Mouse (Mus musculus) hindbrain, embryonic 12.5 days (tissue): ENCODE results near the gene Irgq. TPM values are rescaled to one million over a fixed set of nuclear protein-coding genes. Genes with fewer than 3 reads are reported as not detected.
"Not testable (repeated sequence)": the region's sequence is repeated elsewhere in the genome, so short reads cannot be mapped to it uniquely, and the experiment has no call there.

Experiments
- ATAC-seq: fragments of 200-750 bp; cut with Nextera tagmentation; 2 replicates; pipeline ENCODE4 v1.8.0; 2017; ENCODE audit warnings: moderate TSS enrichment; ENCODE audit not compliant: low FRiP score
- H3K27ac ChIP-seq: fragments of 300-500 bp; sonication (generic); 2 replicates; pipeline ENCODE4 v1.5.1; 2016; ENCODE audit warnings: mild to moderate bottlenecking
- H3K27me3 ChIP-seq: fragments of 300-500 bp; sonication (generic); 2 replicates; pipeline ENCODE4 v1.6.1; 2016; ENCODE audit warnings: mild to moderate bottlenecking
- H3K36me3 ChIP-seq: fragments of 300-500 bp; sonication (generic); 2 replicates; pipeline ENCODE4 v1.6.1; 2016; ENCODE audit warnings: mild to moderate bottlenecking
- H3K4me1 ChIP-seq: fragments of 300-500 bp; sonication (generic); 2 replicates; pipeline ENCODE4 v1.6.1; 2016
- H3K4me2 ChIP-seq: fragments of 300-500 bp; sonication (generic); replicated peaks from 2 replicates; pipeline ENCODE4 v1.6.1; 2016; ENCODE audit warnings: mild to moderate bottlenecking
- H3K4me3 ChIP-seq: fragments of 300-500 bp; sonication (generic); 2 replicates; pipeline ENCODE4 v1.5.1; 2016; ENCODE audit warnings: mild to moderate bottlenecking
- H3K9ac ChIP-seq: fragments of 300-500 bp; sonication (generic); 2 replicates; pipeline ENCODE4 v1.6.1; 2016; ENCODE audit warnings: mild to moderate bottlenecking, moderate library complexity
- H3K9me3 ChIP-seq: fragments of 300-500 bp; sonication (generic); replicated peaks from 2 replicates; pipeline ENCODE4 v1.6.1; 2016; ENCODE audit warnings: mild to moderate bottlenecking
- WGBS: fragments of 180-500 bp; shearing (Covaris S2); methylation state at CpG from one replicate; pipeline ENCODE4 v1.1.7; 2016; 5-methylcytosine and 5-hydroxymethylcytosine counted together
- polyA plus RNA-seq: library from polyadenylated mRNA; unstranded; fragments of >200 nt; fragmentation: Nextera tagmentation; extraction: Ambion mirVana; gene quantifications from 2 replicates; pipeline ENCODE4 v1.2.1, GENCODE M21; 2016

The Irgq gene
- 29.0 and 34.1 TPM in 2 replicates for polyA plus RNA-seq

GRCm38 (mm10) chr7:24530062-24530931 lies at the start of gene Irgq:
Gene Irgq (plus strand): TSS chr7:24530689.
- whole genome bisulfite sequencing, result under 1% methylated on average over 44 of the region's 44 CpGs
- Histone ChIP-seq H3K9me3 (no peaks in the 10 kb centered on the region), H3K9ac (peak within 1 kb of the TSS; percentile 93), H3K4me2 (peak within 1 kb of the TSS; percentile 91), H3K4me1 (peaks cover 40% of the 10 kb centered on the region), H3K4me3 (peak within 1 kb of the TSS; percentile 71), H3K36me3 (peaks cover 24% of the 10 kb centered on the region), H3K27me3 (peaks cover 19% of the 10 kb centered on the region), H3K27ac (peak within 1 kb of the TSS; percentile 88)
- peak; percentile 93 for ATAC-seq

- no peaks in the 10 kb centered on the region for H3K27me3 ChIP-seq
- 13% methylated on average over 14 of the region's 14 CpGs for WGBS
- no peaks in the 10 kb centered on the region for H3K36me3 ChIP-seq
- peak overlapping the region; percentile 78 for H3K4me3 ChIP-seq
- peak overlapping the region; percentile 97 for H3K9ac ChIP-seq
- H3K4me2 ChIP-seq, result peak overlapping the region; percentile 81
- peak; percentile 33 for ATAC-seq
- no peaks in the 10 kb centered on the region for H3K9me3 ChIP-seq
- peaks cover 54% of the 10 kb centered on the region for H3K4me1 ChIP-seq
- H3K27ac ChIP-seq, result peak overlapping the region; percentile 83
Measured at GRCm38 (mm10) chr7:24480986-24481473, 49.5 kb upstream of the Irgq start.

GRCm38 (mm10) chr7:24481474-24482207 lies 48.8 kb upstream of the Irgq start, which contains the start of gene Cadm4:
Gene Cadm4 (plus strand): TSS chr7:24482023.
- Histone ChIP-seq H3K36me3 (no peaks in the 10 kb centered on the region), H3K4me1 (peaks cover 60% of the 10 kb centered on the region), H3K27me3 (no peaks in the 10 kb centered on the region), H3K9ac (peak within 1 kb of the TSS; percentile 97), H3K4me3 (peak within 1 kb of the TSS; percentile 78), H3K9me3 (no peaks in the 10 kb centered on the region), H3K4me2 (peak within 1 kb of the TSS; percentile 81), H3K27ac (peak within 1 kb of the TSS; percentile 83)
- ATAC-seq, result peak; percentile 85
- WGBS, result 1% methylated on average over 70 of the region's 83 CpGs

- peak overlapping the region; percentile 97 for H3K9ac ChIP-seq
- H3K27ac ChIP-seq, result peak overlapping the region; percentile 83
- H3K4me1 ChIP-seq, result peaks cover 68% of the 10 kb centered on the region
- H3K4me2 ChIP-seq, result peak overlapping the region; percentile 81
- ATAC-seq, result peak; percentile 37
- H3K36me3 ChIP-seq, result no peaks in the 10 kb centered on the region
- peak overlapping the region; percentile 78 for H3K4me3 ChIP-seq
- WGBS, result 5% methylated on average over 15 of the region's 38 CpGs
- no peaks in the 10 kb centered on the region for H3K9me3 ChIP-seq
- H3K27me3 ChIP-seq, result no peaks in the 10 kb centered on the region
Measured at GRCm38 (mm10) chr7:24482208-24483020, 48.1 kb upstream of the Irgq start.

GRCm38 (mm10) chr7:24483291-24483690 lies 47.2 kb upstream of the Irgq start:
- Histone ChIP-seq H3K4me2 (peak overlapping the region; percentile 81), H3K4me3 (peak overlapping the region; percentile 78), H3K9ac (peak overlapping the region; percentile 97), H3K4me1 (peaks cover 73% of the 10 kb centered on the region)
- H3K27me3 ChIP-seq, H3K27ac ChIP-seq, H3K9me3 ChIP-seq, ATAC-seq, H3K36me3 ChIP-seq: not testable (repeated sequence)
- 61% methylated on average over 6 of the region's 6 CpGs for WGBS

GRCm38 (mm10) chr7:24485481-24485880 lies 45.0 kb upstream of the Irgq start:
- H3K9me3 ChIP-seq, result no peaks in the 10 kb centered on the region
- H3K9ac ChIP-seq, result peak overlapping the region; percentile 48
- peak overlapping the region; percentile 81 for H3K27ac ChIP-seq
- ATAC-seq, result no peak
- H3K27me3 ChIP-seq, result no peaks in the 10 kb centered on the region
- peak overlapping the region; percentile 8; the same call in 1 of the 2 replicates for H3K4me3 ChIP-seq
- peaks cover 7% of the 10 kb centered on the region; the same call in 1 of the 2 replicates for H3K36me3 ChIP-seq
- H3K4me2 ChIP-seq, result peak overlapping the region; percentile 81
- H3K4me1 ChIP-seq, result peaks cover 62% of the 10 kb centered on the region
- 75% methylated on average over 9 of the region's 9 CpGs for WGBS

- H3K4me3 ChIP-seq, result peak overlapping the region; percentile 20
- H3K4me1 ChIP-seq, result peaks cover 51% of the 10 kb centered on the region
- 37% methylated on average over 9 of the region's 9 CpGs for WGBS
Measured at GRCm38 (mm10) chr7:24486654-24487130, 43.8 kb upstream of the Irgq start.

GRCm38 (mm10) chr7:24487403-24487802 lies 43.1 kb upstream of the Irgq start:
- H3K9me3 ChIP-seq, result no peaks in the 10 kb centered on the region
- ATAC-seq, result no peak
- H3K9ac ChIP-seq, result peak overlapping the region; percentile 48; the same call in 1 of the 2 replicates
- peaks cover 51% of the 10 kb centered on the region for H3K4me1 ChIP-seq
- WGBS, result 14% methylated on average over 3 of the region's 3 CpGs
- H3K27ac ChIP-seq, result peak overlapping the region; percentile 81
- H3K4me2 ChIP-seq, result peak overlapping the region; percentile 81
- H3K36me3 ChIP-seq, result peaks cover 17% of the 10 kb centered on the region; the same call in 1 of the 2 replicates
- peak overlapping the region; percentile 20; the same call in 1 of the 2 replicates for H3K4me3 ChIP-seq
- H3K27me3 ChIP-seq, result no peaks in the 10 kb centered on the region

More at GRCm38 (mm10) chr7:24486654-24487130, 43.8 kb upstream of the Irgq start:
- peak; percentile 60 for ATAC-seq
- Histone ChIP-seq H3K27ac (peak overlapping the region; percentile 81), H3K4me2 (peak overlapping the region; percentile 81), H3K9me3 (no peaks in the 10 kb centered on the region), H3K27me3 (no peaks in the 10 kb centered on the region), H3K36me3 (peaks cover 11% of the 10 kb centered on the region; the same call in 1 of the 2 replicates), H3K9ac (peak overlapping the region; percentile 48)

GRCm38 (mm10) chr7:24488303-24488702 lies 42.2 kb upstream of the Irgq start:
- Histone ChIP-seq H3K9me3 (no peaks in the 10 kb centered on the region), H3K27ac (no peak overlapping the region), H3K4me3 (no peak overlapping the region), H3K36me3 (peaks cover 18% of the 10 kb centered on the region; the same call in 1 of the 2 replicates), H3K9ac (no peak overlapping the region), H3K4me1 (peaks cover 45% of the 10 kb centered on the region), H3K27me3 (no peaks in the 10 kb centered on the region), H3K4me2 (no peak overlapping the region)
- ATAC-seq, result no peak
- WGBS, result 82% methylated on average over 8 of the region's 8 CpGs

GRCm38 (mm10) chr7:24499856-24500577 lies 30.5 kb upstream of the Irgq start:
- Histone ChIP-seq H3K4me3 (peak overlapping the region; percentile 17; the same call in 1 of the 2 replicates), H3K27me3 (peaks cover 29% of the 10 kb centered on the region), H3K27ac (no peak overlapping the region), H3K36me3 (peaks cover 38% of the 10 kb centered on the region), H3K4me1 (peaks cover 26% of the 10 kb centered on the region), H3K9me3 (no peaks in the 10 kb centered on the region), H3K4me2 (peak overlapping the region; percentile 41), H3K9ac (0 out of 2 replicates have a peak overlapping the region, but pooled peaks have one; percentile 38)
- WGBS, result 14% methylated on average over 43 of the region's 43 CpGs
- no peak; the same call in 1 of the 2 replicates for ATAC-seq
